Comparison of ENCODE assay signal across 21 mouse cellular contexts in genomic region chr6:5193693-5194092, GRCm38 (mm10). TPM values are rescaled to one million over a fixed set of nuclear protein-coding genes. Genes with fewer than 3 reads are reported as not detected.
A peak's percentile ranks its signal among the peaks of the same experiment; 100 is the strongest.
DNase-seq lines count a peak whose midpoint lies in the region; ATAC-seq and TF ChIP-seq lines count a peak whose summit lies in the region.
"Had no signal": no experiment of that assay in that cellular context is flagged by ENCODE, and none has a peak within 500 bp of the region (broad histone marks: within the 10 kb centered on the region; RNA-seq: fewer than 3 reads in every experiment).

TSS of gene Pon1 (minus strand) at chr6:5193946.

- no peaks in the 10 kb centered on the region for H3K27me3 ChIP-seq in embryonic facial prominence, embryonic 15.5 days
- H3K27me3 ChIP-seq: embryonic facial prominence, embryonic 12.5 days; hindbrain, embryonic 13.5 days; Patski had no signal

- H3K36me3 ChIP-seq in embryonic facial prominence, embryonic 15.5 days, result no peaks in the 10 kb centered on the region
- H3K36me3 ChIP-seq: embryonic facial prominence, embryonic 12.5 days; hindbrain, embryonic 13.5 days had no signal

- no peak for TF ChIP-seq POLR2A in lung, adult 2 months (IDR thresholded peaks at IDR 0.05; ENCODE audit: borderline replicate concordance, extremely low read depth, low read depth, low read length)

- peak; percentile 10 for DNase-seq in embryo, embryonic 9.5 days (ENCODE audit: extremely low spot score)
- DNase-seq in embryo, embryonic 10 days (ENCODE audit: low spot score), result no peak
- peak; percentile 56 to 66 for DNase-seq in lung, adult 18-20 months
- DNase-seq in lung, postnatal 14 days, result no peak
- peak; percentile 26 for DNase-seq in lung, adult 2 months
- DNase-seq in spleen, postnatal 10 days (ENCODE audit: low spot score in 2 of 2), result no peak
- DNase-seq in ovary, adult 18-20 months (ENCODE audit: low spot score), result no peak
- DNase-seq: B cell, adult 2 months; cerebellum, adult 9-10 months; gastrocnemius, adult 2 months; kidney, adult 11 months; kidney, postnatal 36 days; thymus, postnatal 14 days had no signal

- TF ChIP-seq CTCF in lung, adult 2 months (IDR thresholded peaks at IDR 0.05; ENCODE audit: insufficient read depth, low read length), result no peak

- H3K4me2 ChIP-seq in embryonic facial prominence, embryonic 15.5 days (replicated peaks), result no peak within 1 kb of the TSS
- H3K4me2 ChIP-seq: embryonic facial prominence, embryonic 12.5 days; hindbrain, embryonic 13.5 days had no signal

- H3K4me3 ChIP-seq in embryonic facial prominence, embryonic 15.5 days (replicated peaks), result no peak within 1 kb of the TSS
- peak within 1 kb of the TSS; percentile 31 for H3K4me3 ChIP-seq in lung, adult 2 months (replicated peaks; ENCODE audit: extremely low read depth, low read depth, low read length)
- H3K4me3 ChIP-seq: embryonic facial prominence, embryonic 12.5 days; gastrocnemius, adult 2 months; hindbrain, embryonic 13.5 days had no signal

- H3K27ac ChIP-seq in embryonic facial prominence, embryonic 15.5 days (replicated peaks), result no peak within 1 kb of the TSS
- H3K27ac ChIP-seq: embryonic facial prominence, embryonic 12.5 days; gastrocnemius, adult 2 months; hindbrain, embryonic 13.5 days; stomach, postnatal 0 days had no signal

- ATAC-seq in embryonic facial prominence, embryonic 15.5 days (ENCODE audit: insufficient number of reproducible peaks, low FRiP score, low TSS enrichment, low read depth), result peak; percentile 39; the same call in 1 of the 2 replicates
- ATAC-seq: forebrain, embryonic 16.5 days; Patski had no signal

- no peaks in the 10 kb centered on the region for H3K9me3 ChIP-seq in embryonic facial prominence, embryonic 15.5 days (replicated peaks)
- H3K9me3 ChIP-seq: embryonic facial prominence, embryonic 12.5 days; hindbrain, embryonic 13.5 days had no signal

- no peaks in the 10 kb centered on the region for H3K4me1 ChIP-seq in embryonic facial prominence, embryonic 15.5 days
- H3K4me1 ChIP-seq in lung, adult 2 months (ENCODE audit: control insufficient read depth, insufficient read depth, low read length), result peaks cover 4% of the 10 kb centered on the region
- H3K4me1 ChIP-seq: embryonic facial prominence, embryonic 12.5 days; hindbrain, embryonic 13.5 days had no signal

- 37% methylated on average over 5 of the region's 5 CpGs for WGBS in embryonic facial prominence, embryonic 15.5 days
- WGBS in lung, adult 2 months, result 43% methylated on average over 5 of the region's 5 CpGs

- H3K9ac ChIP-seq in embryonic facial prominence, embryonic 15.5 days, result no peak within 1 kb of the TSS
- H3K9ac ChIP-seq: embryonic facial prominence, embryonic 12.5 days; hindbrain, embryonic 13.5 days had no signal

RNA-seq across cellular contexts. Expression of gene Pon1, which starts in this region (rescaled TPM):
- polyA plus RNA-seq in embryonic facial prominence, embryonic 15.5 days (2015; fragmentation: Nextera tagmentation; extraction: Ambion mirVana), result 6.4 and 11.1 TPM in 2 replicates
- 28.5 and 44.0 TPM in 2 replicates for polyA plus RNA-seq in lung, adult 2 months (2012; rRNA removed)
- polyA plus RNA-seq: heart, postnatal 0 days; limb, embryonic 11.5 days; Patski had no signal

Comparison
In these comparisons a context has a peak if more than half of its experiments do, and no peak if none do; other contexts are left out.
1. DNase-seq: peak in embryo, embryonic 9.5 days (single experiment), lung, adult 18-20 months (2 of 2) and lung, adult 2 months (single experiment); none in embryo, embryonic 10 days (single experiment), lung, postnatal 14 days (single experiment), spleen, postnatal 10 days (0 of 2) and ovary, adult 18-20 months (single experiment).